Mouse (Mus musculus) gastrocnemius, adult 18-20 months (tissue): ENCODE measurements around the gene Arx. TPM values are rescaled to one million over a fixed set of nuclear protein-coding genes. Genes with fewer than 3 reads are reported as not detected.

Source experiments
- DNase-seq: peaks from one replicate; pipeline ENCODE4 v3.0.0; 2021; ENCODE audit warnings: low spot score
- total RNA-seq, 2 experiments: library from RNA; stranded (reverse); gene quantifications; 2 replicates each; pipeline ENCODE4 v1.2.3; 2021

Gene Arx
- total RNA-seq, 2 experiments from 2014 or later = 0.09 to 0.14 TPM

- DNase-seq = no peak
These were observed 35.1 kb downstream of the Arx start for GRCm38 (mm10) chrX:93321336-93321735.
